Comparison of ENCODE assay signal across 24 mouse cellular contexts in the genomic region with DNA sequence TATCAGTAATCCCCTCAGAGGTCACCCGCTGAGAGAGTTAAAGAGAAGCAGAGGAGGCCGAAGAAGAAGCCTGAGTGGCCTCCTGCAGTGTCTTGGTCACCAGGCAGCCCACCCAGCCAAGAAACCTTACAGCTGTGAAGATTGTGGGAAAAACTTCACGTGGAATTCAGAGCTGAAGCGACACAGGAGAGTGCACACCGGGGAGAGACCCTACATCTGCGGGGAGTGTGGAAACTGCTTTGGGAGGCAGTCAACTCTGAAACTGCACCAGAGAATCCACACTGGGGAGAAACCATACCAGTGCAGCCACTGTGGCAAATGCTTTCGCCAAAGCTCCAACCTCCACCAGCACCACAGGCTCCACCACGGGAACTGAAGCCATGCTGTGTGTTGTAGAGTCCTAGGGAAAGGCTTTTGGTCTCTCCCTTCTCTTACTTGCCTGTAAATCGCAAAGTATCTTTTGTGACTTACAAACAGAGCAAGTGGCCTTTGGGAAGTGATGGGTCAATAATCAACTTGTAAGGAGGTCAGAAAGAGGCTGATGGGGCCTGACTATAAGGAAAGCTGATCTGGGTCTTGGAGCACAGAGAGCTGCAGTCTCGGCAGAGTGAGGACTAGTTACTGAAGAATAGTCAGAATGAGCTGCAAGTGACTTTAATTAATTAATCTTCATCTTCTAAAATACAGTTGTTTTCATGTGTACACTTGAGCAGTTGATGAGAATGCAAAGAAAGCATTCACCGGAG. TPM values are rescaled to one million over a fixed set of nuclear protein-coding genes. Genes with fewer than 3 reads are reported as not detected.
DNase-seq lines count a peak whose midpoint lies in the region; ATAC-seq and TF ChIP-seq lines count a peak whose summit lies in the region.
"Had no signal": no experiment of that assay in that cellular context is flagged by ENCODE, and none has a peak within 500 bp of the region (broad histone marks: within the 10 kb centered on the region; RNA-seq: fewer than 3 reads in every experiment).

No protein-coding gene starts in this region.

- no peak overlapping the region for H3K27ac ChIP-seq in heart, embryonic 11.5 days (ENCODE audit: low read depth, low read length)
- H3K27ac ChIP-seq in kidney, embryonic 15.5 days, result peak overlapping the region; percentile 82
- H3K27ac ChIP-seq in kidney, postnatal 0 days, result 0 out of 2 replicates have a peak overlapping the region, but pooled peaks have one; percentile 5
- H3K27ac ChIP-seq: embryonic facial prominence, embryonic 13.5 days; embryonic facial prominence, embryonic 15.5 days; forebrain, embryonic 10.5 days; forebrain, embryonic 12.5 days had no signal

- WGBS in heart, embryonic 11.5 days (ENCODE audit: insufficient replicate concordance), result 62% methylated on average over 11 of the region's 11 CpGs
- WGBS in kidney, embryonic 15.5 days, result 41% methylated on average over 11 of the region's 11 CpGs
- 50% methylated on average over 11 of the region's 11 CpGs for WGBS in kidney, postnatal 0 days

- no peaks in the 10 kb centered on the region for H3K4me1 ChIP-seq in heart, embryonic 11.5 days (ENCODE audit: control insufficient read depth, insufficient read depth, low read length)
- H3K4me1 ChIP-seq in kidney, embryonic 15.5 days, result peaks cover 10% of the 10 kb centered on the region
- H3K4me1 ChIP-seq in kidney, postnatal 0 days (replicated peaks; ENCODE audit: insufficient read depth, low read length), result no peaks in the 10 kb centered on the region
- H3K4me1 ChIP-seq: embryonic facial prominence, embryonic 15.5 days; forebrain, embryonic 12.5 days had no signal

- H3K36me3 ChIP-seq in heart, embryonic 11.5 days (ENCODE audit: control insufficient read depth, insufficient read depth, low read length), result no peaks in the 10 kb centered on the region
- H3K36me3 ChIP-seq in kidney, embryonic 15.5 days, result no peaks in the 10 kb centered on the region
- H3K36me3 ChIP-seq in kidney, postnatal 0 days (ENCODE audit: insufficient read depth, low read length), result no peaks in the 10 kb centered on the region
- H3K36me3 ChIP-seq: forebrain, embryonic 10.5 days; forebrain, embryonic 12.5 days had no signal

- no peak overlapping the region for H3K4me3 ChIP-seq in heart, embryonic 11.5 days (ENCODE audit: low read depth, low read length)
- no peak overlapping the region for H3K4me3 ChIP-seq in kidney, embryonic 15.5 days (replicated peaks)
- no peak overlapping the region for H3K4me3 ChIP-seq in kidney, postnatal 0 days (replicated peaks; ENCODE audit: low read depth, low read length)
- H3K4me3 ChIP-seq: embryonic facial prominence, embryonic 13.5 days; embryonic facial prominence, embryonic 15.5 days; erythroblast, embryonic 14.5 days; forebrain, embryonic 10.5 days; forebrain, embryonic 12.5 days had no signal

- H3K9me3 ChIP-seq in heart, embryonic 11.5 days (replicated peaks; ENCODE audit: control insufficient read depth, low read length), result no peaks in the 10 kb centered on the region
- H3K9me3 ChIP-seq in kidney, embryonic 15.5 days (replicated peaks), result no peaks in the 10 kb centered on the region
- no peaks in the 10 kb centered on the region for H3K9me3 ChIP-seq in kidney, postnatal 0 days (replicated peaks; ENCODE audit: low read length)
- H3K9me3 ChIP-seq: embryonic facial prominence, embryonic 13.5 days; embryonic facial prominence, embryonic 15.5 days; forebrain, embryonic 10.5 days; forebrain, embryonic 12.5 days had no signal

- TF ChIP-seq CTCF in kidney, postnatal 0 days (IDR thresholded peaks at IDR 0.05; ENCODE audit: low read depth), result no peak

- peak; percentile 79 for DNase-seq in heart, adult 11 months
- no peak for DNase-seq in kidney, postnatal 10 days
- DNase-seq in kidney, postnatal 0 days (ENCODE audit: low spot score), result peak; percentile 58
- DNase-seq in kidney, adult 18-20 months, result no peak
- DNase-seq: adrenal gland, adult 2 months; adrenal gland, postnatal 10 days; adrenal gland, postnatal 25 days; cerebellum, adult 11 months; cerebellum, adult 18-20 months; cerebellum, adult 9-11 months; cerebellum, postnatal 14 days; cerebellum, postnatal 36 days; embryo, embryonic 11 days had no signal

- H3K9ac ChIP-seq in heart, embryonic 11.5 days (ENCODE audit: low read depth, low read length), result no peak overlapping the region
- no peak overlapping the region for H3K9ac ChIP-seq in kidney, embryonic 15.5 days
- no peak overlapping the region for H3K9ac ChIP-seq in kidney, postnatal 0 days (ENCODE audit: low read depth, low read length)
- H3K9ac ChIP-seq: embryonic facial prominence, embryonic 13.5 days; embryonic facial prominence, embryonic 15.5 days; forebrain, embryonic 12.5 days had no signal

- no peak for ATAC-seq in heart, embryonic 11.5 days (replicated peaks; ENCODE audit: insufficient number of reproducible peaks, low FRiP score, low TSS enrichment)
- peak; percentile 70 for ATAC-seq in kidney, embryonic 15.5 days (replicated peaks; ENCODE audit: low FRiP score)
- ATAC-seq in kidney, postnatal 0 days (replicated peaks; ENCODE audit: low FRiP score, low read depth), result peak; percentile 54; the same call in 1 of the 2 replicates
- ATAC-seq: forebrain, embryonic 14.5 days; forebrain, embryonic 16.5 days had no signal

- no peak overlapping the region for H3K4me2 ChIP-seq in heart, embryonic 11.5 days
- H3K4me2 ChIP-seq in kidney, embryonic 15.5 days, result 0 out of 2 replicates have a peak overlapping the region, but pooled peaks have one; percentile 14
- H3K4me2 ChIP-seq in kidney, postnatal 0 days (ENCODE audit: low read length), result no peak overlapping the region
- H3K4me2 ChIP-seq: embryonic facial prominence, embryonic 13.5 days; embryonic facial prominence, embryonic 15.5 days; forebrain, embryonic 12.5 days had no signal

- no peaks in the 10 kb centered on the region for H3K27me3 ChIP-seq in heart, embryonic 11.5 days (ENCODE audit: control insufficient read depth, insufficient read depth, low read length)
- H3K27me3 ChIP-seq in kidney, embryonic 15.5 days, result no peaks in the 10 kb centered on the region
- H3K27me3 ChIP-seq in kidney, postnatal 0 days (ENCODE audit: insufficient read depth, low read length), result no peaks in the 10 kb centered on the region
- H3K27me3 ChIP-seq: embryonic facial prominence, embryonic 13.5 days; embryonic facial prominence, embryonic 15.5 days; forebrain, embryonic 12.5 days had no signal

RNA-seq across cellular contexts. Expression of gene Zfp174, which starts 7.5 kb away (rescaled TPM):
- 0.72 and 0.94 TPM in 2 replicates for polyA plus RNA-seq in heart, embryonic 11.5 days (2014; fragmentation: Nextera tagmentation; extraction: Ambion mirVana)
- 1.4 and 1.7 TPM in 2 replicates for polyA plus RNA-seq in kidney, embryonic 15.5 days (2015; fragmentation: Nextera tagmentation; extraction: Ambion mirVana)
- 0.92 and 1.2 TPM in 2 replicates for polyA plus RNA-seq in kidney, postnatal 0 days (2015; fragmentation: Nextera tagmentation; extraction: Ambion mirVana)
- polyA plus RNA-seq: erythroblast, embryonic 14.5 days had no signal

RNA-seq across cellular contexts. Expression of gene Naa60, which starts 17.6 kb away (rescaled TPM):
- polyA plus RNA-seq in heart, embryonic 11.5 days (2014; fragmentation: Nextera tagmentation; extraction: Ambion mirVana), result 39.5 and 41.5 TPM in 2 replicates
- 46.4 and 48.3 TPM in 2 replicates for polyA plus RNA-seq in kidney, embryonic 15.5 days (2015; fragmentation: Nextera tagmentation; extraction: Ambion mirVana)
- polyA plus RNA-seq in kidney, postnatal 0 days (2015; fragmentation: Nextera tagmentation; extraction: Ambion mirVana), result 40.9 and 45.1 TPM in 2 replicates

RNA-seq across cellular contexts. Expression of gene Olfr15, which starts 23.9 kb away (rescaled TPM):
- polyA plus RNA-seq in heart, embryonic 11.5 days (2014; fragmentation: Nextera tagmentation; extraction: Ambion mirVana), result not detected in 2 replicates
- polyA plus RNA-seq in kidney, embryonic 15.5 days (2015; fragmentation: Nextera tagmentation; extraction: Ambion mirVana), result not detected in 2 replicates
- not detected in 2 replicates for polyA plus RNA-seq in kidney, postnatal 0 days (2015; fragmentation: Nextera tagmentation; extraction: Ambion mirVana)
- polyA plus RNA-seq: adrenal gland, adult 2 months; brain, embryonic 14.5 days; C2C12; erythroblast, embryonic 14.5 days; forebrain, embryonic 10.5 days; forebrain, embryonic 14.5 days; forebrain, embryonic 16.5 days had no signal

RNA-seq across cellular contexts. Expression of gene Zfp597, which starts 29.8 kb away (rescaled TPM):
- 5.5 and 6.4 TPM in 2 replicates for polyA plus RNA-seq in heart, embryonic 11.5 days (2014; fragmentation: Nextera tagmentation; extraction: Ambion mirVana)
- polyA plus RNA-seq in kidney, embryonic 15.5 days (2015; fragmentation: Nextera tagmentation; extraction: Ambion mirVana), result 5.4 and 6.1 TPM in 2 replicates
- 3.3 and 4.2 TPM in 2 replicates for polyA plus RNA-seq in kidney, postnatal 0 days (2015; fragmentation: Nextera tagmentation; extraction: Ambion mirVana)

RNA-seq across cellular contexts. Expression of gene Gm20695, which starts 29.8 kb away (rescaled TPM):
- polyA plus RNA-seq in heart, embryonic 11.5 days (2014; fragmentation: Nextera tagmentation; extraction: Ambion mirVana), result 0.92 and 2.2 TPM in 2 replicates
- 2.5 and 2.6 TPM in 2 replicates for polyA plus RNA-seq in kidney, embryonic 15.5 days (2015; fragmentation: Nextera tagmentation; extraction: Ambion mirVana)
- polyA plus RNA-seq in kidney, postnatal 0 days (2015; fragmentation: Nextera tagmentation; extraction: Ambion mirVana), result 2.6 and 2.9 TPM in 2 replicates
- polyA plus RNA-seq: adrenal gland, adult 2 months; erythroblast, embryonic 14.5 days had no signal

Comparison
In these comparisons a context has a peak if more than half of its experiments do, and no peak if none do; other contexts are left out.
1. DNase-seq: peak in heart, adult 11 months (single experiment) and kidney, postnatal 0 days (single experiment); none in kidney, postnatal 10 days (single experiment) and kidney, adult 18-20 months (single experiment).